Comparison of ENCODE assay signal across 8 mouse cellular contexts in genomic region chr3:37640810-37641209, GRCm38 (mm10). TPM values are rescaled to one million over a fixed set of nuclear protein-coding genes. Genes with fewer than 3 reads are reported as not detected.
A peak's percentile ranks its signal among the peaks of the same experiment; 100 is the strongest.
DNase-seq lines count a peak whose midpoint lies in the region; ATAC-seq and TF ChIP-seq lines count a peak whose summit lies in the region.

No protein-coding gene starts in this region.

- peak overlapping the region; percentile 81 for H3K4me3 ChIP-seq in forebrain, embryonic 13.5 days
- peak overlapping the region; percentile 91 for H3K4me3 ChIP-seq in liver, postnatal 0 days (ENCODE audit: low read depth, low read length)
- peak overlapping the region; percentile 69 for H3K4me3 ChIP-seq in neural tube, embryonic 15.5 days (replicated peaks)

- no peak for TF ChIP-seq EP300 in liver, postnatal 0 days (IDR thresholded peaks at IDR 0.05; ENCODE audit: low read depth)

- ATAC-seq in forebrain, embryonic 13.5 days, result peak; percentile 71
- ATAC-seq in liver, postnatal 0 days, result peak; percentile 73
- ATAC-seq in neural tube, embryonic 15.5 days (ENCODE audit: low FRiP score), result peak; percentile 68

- intact Hi-C loops in heart, postnatal 10 days (cut with DNase I), result loop anchor here (2.0 to 5.0 kb wide), 7 partner anchors 86 to 336 kb away; no protein-coding TSS in a partner anchor

- TF ChIP-seq POLR2A in brain, embryonic 14.5 days (IDR thresholded peaks at IDR 0.05; ENCODE audit: borderline replicate concordance, extremely low read depth, insufficient read depth, insufficient read length, poor library complexity, severe bottlenecking), result no peak

- 0% methylated on average over 37 of the region's 47 CpGs for WGBS in forebrain, embryonic 13.5 days
- under 1% methylated on average over 30 of the region's 47 CpGs for WGBS in liver, postnatal 0 days (ENCODE audit: insufficient replicate concordance)
- under 1% methylated on average over 21 of the region's 47 CpGs for WGBS in neural tube, embryonic 15.5 days

- DNase-seq in CD4-positive, CD25-positive, alpha-beta regulatory T cell, adult 2 months (ENCODE audit: low read depth, low spot score), result peak; percentile 86
- peak; percentile 76 for DNase-seq in brain, embryonic 14.5 days (ENCODE audit: low read depth)
- peak; percentile 81 to 84 for DNase-seq in heart, postnatal 10 days
- DNase-seq in kidney, postnatal 36 days, result peak; percentile 80 to 87
- DNase-seq in liver, postnatal 0 days, result peak; percentile 80
- DNase-seq in testis, postnatal 14 days (ENCODE audit: low spot score), result peak; percentile 48

- 0 out of 2 replicates have a peak, but pooled peaks cover 3% of the 10 kb centered on the region for H3K27me3 ChIP-seq in forebrain, embryonic 13.5 days
- no peaks in the 10 kb centered on the region for H3K27me3 ChIP-seq in liver, postnatal 0 days (ENCODE audit: insufficient read depth, low read length)
- peaks cover 14% of the 10 kb centered on the region for H3K27me3 ChIP-seq in neural tube, embryonic 15.5 days (replicated peaks)

- H3K9ac ChIP-seq in forebrain, embryonic 13.5 days, result peak overlapping the region; percentile 85
- peak overlapping the region; percentile 84 for H3K9ac ChIP-seq in liver, postnatal 0 days (replicated peaks)
- peak overlapping the region; percentile 81 for H3K9ac ChIP-seq in neural tube, embryonic 15.5 days (replicated peaks)

- H3K36me3 ChIP-seq in forebrain, embryonic 13.5 days (ENCODE audit: poor library complexity, severe bottlenecking), result peaks cover 25% of the 10 kb centered on the region
- H3K36me3 ChIP-seq in liver, postnatal 0 days (replicated peaks; ENCODE audit: insufficient read depth, low read length), result peaks cover 17% of the 10 kb centered on the region
- peaks cover 17% of the 10 kb centered on the region for H3K36me3 ChIP-seq in neural tube, embryonic 15.5 days

- peaks cover 20% of the 10 kb centered on the region for H3K4me1 ChIP-seq in forebrain, embryonic 13.5 days
- H3K4me1 ChIP-seq in liver, postnatal 0 days (ENCODE audit: insufficient read depth), result peaks cover 30% of the 10 kb centered on the region
- H3K4me1 ChIP-seq in neural tube, embryonic 15.5 days, result peaks cover 31% of the 10 kb centered on the region

- H3K4me2 ChIP-seq in forebrain, embryonic 13.5 days, result peak overlapping the region; percentile 88
- H3K4me2 ChIP-seq in liver, postnatal 0 days (ENCODE audit: low read depth, low read length), result peak overlapping the region; percentile 99
- H3K4me2 ChIP-seq in neural tube, embryonic 15.5 days, result peak overlapping the region; percentile 87

- no peaks in the 10 kb centered on the region for H3K9me3 ChIP-seq in forebrain, embryonic 13.5 days (replicated peaks)
- H3K9me3 ChIP-seq in liver, postnatal 0 days (ENCODE audit: low read length), result no peaks in the 10 kb centered on the region
- H3K9me3 ChIP-seq in neural tube, embryonic 15.5 days (replicated peaks), result no peaks in the 10 kb centered on the region

- TF ChIP-seq CTCF in brain, embryonic 14.5 days (IDR thresholded peaks at IDR 0.05; ENCODE audit: borderline replicate concordance, extremely low read depth, insufficient read depth, insufficient read length), result peak; percentile 69
- peak; percentile 76 for TF ChIP-seq CTCF in liver, postnatal 0 days (IDR thresholded peaks at IDR 0.05; ENCODE audit: low read depth)

- H3K27ac ChIP-seq in forebrain, embryonic 13.5 days, result peak overlapping the region; percentile 88; the same call in 1 of the 2 replicates
- H3K27ac ChIP-seq in liver, postnatal 0 days (ENCODE audit: low read depth), result peak overlapping the region; percentile 90
- H3K27ac ChIP-seq in neural tube, embryonic 15.5 days (replicated peaks), result peak overlapping the region; percentile 94

RNA-seq across cellular contexts. Expression of gene Spry1, which starts 1.1 kb away (rescaled TPM):
- 17.8 and 20.2 TPM in 2 replicates for polyA plus RNA-seq in brain, embryonic 14.5 days (2012; rRNA removed)
- 6.1 and 9.8 TPM in 2 replicates for polyA plus RNA-seq in forebrain, embryonic 13.5 days (2015; fragmentation: Nextera tagmentation; extraction: Ambion mirVana)
- 10 to 100 TPM; 41.9 to 48.3 TPM for total RNA-seq in heart, postnatal 10 days (2021)
- polyA plus RNA-seq in liver, postnatal 0 days (2015; fragmentation: Nextera tagmentation; extraction: Ambion mirVana), result 3.7 and 4.8 TPM in 2 replicates
- 5.9 and 6.3 TPM in 2 replicates for polyA plus RNA-seq in neural tube, embryonic 15.5 days (2015; fragmentation: Nextera tagmentation; extraction: Ambion mirVana)

Comparison
In these comparisons a context has a peak if more than half of its experiments do, and no peak if none do; other contexts are left out.
1. Peak in every context shown above with its lines: DNase-seq, ATAC-seq, H3K4me3 ChIP-seq and H3K27ac ChIP-seq.